Mouse (Mus musculus) stomach, embryonic 16.5 days (tissue): ENCODE measurements around the gene Gm45711. TPM values are rescaled to one million over a fixed set of nuclear protein-coding genes. Genes with fewer than 3 reads are reported as not detected.
A peak's percentile ranks its signal among the peaks of the same experiment; 100 is the strongest.
"Not testable (repeated sequence)": the region's sequence is repeated elsewhere in the genome, so short reads cannot be mapped to it uniquely, and the experiment has no call there.

ENCODE experiments used
- ATAC-seq: fragments of 200-750 bp; cut with Nextera tagmentation; 2 replicates; pipeline ENCODE4 v1.8.0; 2017; ENCODE audit warnings: moderate number of reproducible peaks, moderate TSS enrichment; ENCODE audit not compliant: insufficient read depth, low FRiP score
- H3K27ac ChIP-seq: fragments of 300-500 bp; sonication (generic); 2 replicates; pipeline ENCODE4 v1.5.1; 2014; ENCODE audit warnings: low read length
- H3K27me3 ChIP-seq: fragments of 300-500 bp; sonication (generic); 2 replicates; pipeline ENCODE4 v1.6.1; 2014; ENCODE audit warnings: low read length, control low read depth, mixed read lengths; ENCODE audit not compliant: control insufficient read depth, insufficient read depth
- H3K36me3 ChIP-seq: fragments of 300-500 bp; sonication (generic); 2 replicates; pipeline ENCODE4 v1.6.1; 2014; ENCODE audit warnings: low read length; ENCODE audit not compliant: control insufficient read depth, insufficient read depth
- H3K4me1 ChIP-seq: fragments of 300-500 bp; sonication (generic); 2 replicates; pipeline ENCODE4 v1.6.1; 2014; ENCODE audit warnings: low read length, control low read depth, mixed read lengths; ENCODE audit not compliant: control insufficient read depth, insufficient read depth
- H3K4me2 ChIP-seq: fragments of 300-500 bp; sonication (generic); 2 replicates; pipeline ENCODE4 v1.6.1; 2014; ENCODE audit warnings: low read depth, low read length, mixed read lengths
- H3K4me3 ChIP-seq: fragments of 300-500 bp; sonication (generic); replicated peaks from 2 replicates; pipeline ENCODE4 v1.5.1; 2014; ENCODE audit warnings: mild to moderate bottlenecking, low read length
- H3K9ac ChIP-seq: fragments of 300-500 bp; sonication (generic); 2 replicates; pipeline ENCODE4 v1.6.1; 2014; ENCODE audit warnings: low read length
- H3K9me3 ChIP-seq: fragments of 300-500 bp; sonication (generic); replicated peaks from 2 replicates; pipeline ENCODE4 v1.6.1; 2016; ENCODE audit warnings: low read length, control low read depth; ENCODE audit not compliant: control insufficient read depth
- WGBS: fragments of 180-500 bp; shearing (Covaris S2); extraction: QIAGEN DNeasy Blood & Tissue Kit; methylation state at CpG from one replicate; pipeline ENCODE4 v1.1.7; 2014; 5-methylcytosine and 5-hydroxymethylcytosine counted together
- polyA plus RNA-seq: library from polyadenylated mRNA; unstranded; fragments of >200 nt; fragmentation: Nextera tagmentation; extraction: Ambion mirVana; gene quantifications from 2 replicates; pipeline ENCODE4 v1.2.1, GENCODE M21; 2015

The Gm45711 gene
- polyA plus RNA-seq, 1 experiment from 2014 or later = not detected

DNA sequence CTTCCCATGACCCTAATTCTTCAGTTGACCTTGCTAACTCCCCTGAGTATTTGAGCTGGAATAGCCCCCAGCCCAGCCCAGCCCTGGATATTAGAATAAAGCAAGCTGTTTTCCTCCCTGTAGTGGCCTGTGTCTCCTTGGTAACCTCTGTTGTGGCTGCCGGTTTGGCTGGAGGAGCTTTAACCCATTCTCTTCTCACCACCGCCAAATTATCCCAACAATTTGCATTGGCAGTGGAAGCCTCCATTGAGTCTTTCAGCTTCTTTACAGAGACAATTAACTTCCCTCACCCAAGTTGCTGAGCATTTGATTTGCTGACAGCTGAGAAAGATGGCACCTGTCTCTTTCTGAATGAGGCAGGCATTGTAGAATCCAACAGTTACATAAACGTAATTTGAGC, 8.3 kb downstream of the Gm45711 start:
- not testable (repeated sequence) for H3K4me2 ChIP-seq, H3K4me1 ChIP-seq, H3K9ac ChIP-seq, H3K4me3 ChIP-seq, ATAC-seq, H3K9me3 ChIP-seq, H3K27me3 ChIP-seq, H3K27ac ChIP-seq, H3K36me3 ChIP-seq
- WGBS = 20% methylated on average over 3 of the region's 3 CpGs

DNA sequence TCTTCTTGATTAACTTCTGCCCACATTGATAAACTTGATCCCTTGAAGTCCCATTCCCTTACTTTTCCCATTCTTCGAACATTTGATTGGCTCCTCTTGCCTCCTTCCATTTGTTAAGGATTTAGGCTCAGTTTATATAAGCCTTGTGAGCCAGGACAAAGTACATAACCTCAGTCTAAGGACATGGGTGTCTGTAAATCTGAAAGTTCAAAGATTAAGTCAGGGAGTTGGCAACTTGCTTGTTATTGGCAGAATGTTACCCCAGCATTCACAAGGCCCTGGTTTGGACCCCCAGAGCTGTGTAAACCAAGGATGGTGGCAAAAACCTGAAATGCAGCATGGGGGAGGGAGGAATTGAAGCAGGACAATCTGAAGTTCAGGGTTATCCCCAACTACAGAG, 15.5 kb downstream of the Gm45711 start:
- Histone ChIP-seq H3K4me2 (no peak overlapping the region), H3K27ac (no peak overlapping the region), H3K27me3 (no peaks in the 10 kb centered on the region), H3K9ac (no peak overlapping the region), H3K9me3 (no peaks in the 10 kb centered on the region), H3K36me3 (no peaks in the 10 kb centered on the region), H3K4me1 (no peaks in the 10 kb centered on the region), H3K4me3 (no peak overlapping the region)
- no peak for ATAC-seq
- WGBS = 72% methylated on average over 1 of the region's 1 CpGs

DNA sequence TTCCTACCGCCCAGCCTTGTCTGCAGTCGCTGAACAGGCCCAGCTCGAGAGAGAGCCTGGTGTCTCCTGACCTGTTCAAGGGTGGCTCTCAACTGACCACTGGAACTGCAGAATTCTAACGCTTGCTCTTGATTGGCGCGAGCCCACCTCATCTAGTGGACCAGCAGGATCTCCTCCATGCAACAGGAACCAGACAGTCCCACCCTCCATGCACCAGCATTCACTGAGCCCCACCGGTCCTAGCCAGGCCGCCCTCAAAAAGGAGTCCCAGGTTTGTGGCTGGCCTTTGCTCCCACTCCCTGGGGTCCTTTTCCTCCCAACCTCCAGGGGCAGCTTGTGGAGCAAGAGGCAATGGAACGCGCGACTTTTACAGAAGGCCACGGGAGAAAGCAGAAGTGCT, 16.8 kb downstream of the Gm45711 start, which contains the start of gene Cmtm2a:
Gene Cmtm2a (minus strand): TSS at position 101 of the 400 bp plus-strand sequence.
- H3K27ac ChIP-seq, H3K4me2 ChIP-seq, H3K9ac ChIP-seq, ATAC-seq, H3K4me1 ChIP-seq, H3K36me3 ChIP-seq, H3K4me3 ChIP-seq, H3K27me3 ChIP-seq, H3K9me3 ChIP-seq: not testable (repeated sequence)
- WGBS = 84% methylated on average over 10 of the region's 12 CpGs

DNA sequence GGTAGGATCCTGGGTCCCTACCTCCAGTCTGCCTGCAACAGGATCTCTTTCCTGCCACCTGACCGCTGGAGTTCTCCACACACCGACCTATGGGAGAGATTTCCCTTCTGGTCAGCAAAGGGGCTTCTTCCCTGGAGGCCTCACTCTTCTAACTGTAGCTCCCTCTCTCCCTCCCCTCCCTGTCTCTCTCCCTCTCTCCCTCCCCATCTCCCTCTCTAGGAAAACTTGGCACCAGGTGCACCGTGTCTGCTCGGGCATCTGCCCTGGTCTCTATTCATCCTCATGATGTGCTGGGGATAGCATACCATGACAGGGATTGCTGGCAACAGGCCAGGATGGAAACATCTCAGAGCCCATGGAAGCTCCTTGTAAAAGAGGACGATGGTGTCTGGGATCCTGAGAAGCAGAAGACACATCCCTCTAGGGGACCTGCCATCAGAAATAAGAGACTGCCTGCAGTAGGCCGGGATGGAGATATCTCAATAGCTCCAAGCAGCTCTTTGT, 40.9 kb downstream of the Gm45711 start:
- no peaks in the 10 kb centered on the region for H3K27me3 ChIP-seq
- H3K4me3 ChIP-seq = no peak overlapping the region
- H3K36me3 ChIP-seq = no peaks in the 10 kb centered on the region
- 0 out of 2 replicates have a peak, but pooled peaks have one; percentile 21 for ATAC-seq
- no peaks in the 10 kb centered on the region for H3K9me3 ChIP-seq
- H3K4me1 ChIP-seq = no peaks in the 10 kb centered on the region
- 79% methylated on average over 6 of the region's 6 CpGs for WGBS
- H3K4me2 ChIP-seq = no peak overlapping the region
- H3K9ac ChIP-seq = no peak overlapping the region
- H3K27ac ChIP-seq = no peak overlapping the region

DNA sequence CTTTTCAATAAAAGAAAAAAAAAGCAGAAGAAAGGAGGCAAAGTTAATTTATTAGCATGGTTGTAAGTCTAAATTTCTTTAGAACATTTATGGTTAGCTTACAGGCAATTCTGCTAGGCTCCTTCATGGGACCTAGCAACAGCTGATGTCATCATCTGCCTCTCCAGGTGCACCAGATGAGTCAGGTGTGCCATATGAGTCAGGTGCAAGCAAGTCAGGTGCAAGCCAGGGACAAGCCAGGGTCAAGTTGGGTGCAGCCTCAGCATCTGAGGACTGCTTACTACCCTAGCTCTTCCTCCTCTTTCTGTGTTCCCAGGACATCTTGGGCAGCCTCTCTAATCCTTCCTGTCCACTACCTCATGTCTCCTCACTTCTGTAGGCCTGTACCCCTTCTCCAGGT, 41.5 kb downstream of the Gm45711 start:
- peak; percentile 37; the same call in 1 of the 2 replicates for ATAC-seq
- no peak overlapping the region for H3K4me3 ChIP-seq
- H3K27me3 ChIP-seq = no peaks in the 10 kb centered on the region
- no peaks in the 10 kb centered on the region for H3K4me1 ChIP-seq
- H3K9ac ChIP-seq = no peak overlapping the region
- no peak overlapping the region for H3K4me2 ChIP-seq
- no peak overlapping the region for H3K27ac ChIP-seq
- peaks cover 3% of the 10 kb centered on the region; the same call in 1 of the 2 replicates for H3K36me3 ChIP-seq
- no peaks in the 10 kb centered on the region for H3K9me3 ChIP-seq

DNA sequence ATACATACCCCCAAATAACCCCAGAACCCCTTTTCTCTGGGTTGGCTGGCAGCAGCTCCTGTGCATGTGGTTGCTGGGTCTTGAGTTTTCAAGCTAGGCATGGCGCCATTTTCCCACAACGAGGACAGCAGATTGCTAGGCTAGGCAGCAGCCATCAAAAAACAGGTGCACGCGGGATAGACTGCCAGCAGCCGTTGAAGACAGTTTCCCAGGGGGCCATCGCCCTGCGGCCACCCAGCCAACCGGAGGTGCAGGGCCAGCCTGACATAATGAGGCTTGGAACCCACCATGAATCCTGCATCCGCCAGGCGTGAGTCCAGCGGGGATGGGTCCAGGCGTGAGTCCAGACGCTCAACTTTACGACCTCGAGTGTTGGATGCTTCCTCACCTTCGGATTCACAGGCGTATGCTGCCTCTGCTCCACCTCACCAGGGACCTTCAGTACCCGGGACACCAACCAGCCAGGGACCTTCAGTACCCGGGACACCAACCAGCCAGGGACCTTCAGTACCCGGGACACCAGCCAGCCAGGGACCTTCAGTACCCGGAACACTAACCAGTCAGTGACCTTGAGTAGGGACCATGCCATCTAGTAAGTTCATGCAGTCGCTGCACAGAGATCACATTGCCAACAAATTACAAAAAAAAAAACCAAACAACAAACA, 45.5 kb downstream of the Gm45711 start:
- WGBS = 95% methylated on average over 22 of the region's 22 CpGs
- not testable (repeated sequence) for ATAC-seq, H3K4me3 ChIP-seq, H3K4me1 ChIP-seq, H3K9me3 ChIP-seq, H3K36me3 ChIP-seq, H3K4me2 ChIP-seq, H3K27ac ChIP-seq, H3K27me3 ChIP-seq, H3K9ac ChIP-seq

DNA sequence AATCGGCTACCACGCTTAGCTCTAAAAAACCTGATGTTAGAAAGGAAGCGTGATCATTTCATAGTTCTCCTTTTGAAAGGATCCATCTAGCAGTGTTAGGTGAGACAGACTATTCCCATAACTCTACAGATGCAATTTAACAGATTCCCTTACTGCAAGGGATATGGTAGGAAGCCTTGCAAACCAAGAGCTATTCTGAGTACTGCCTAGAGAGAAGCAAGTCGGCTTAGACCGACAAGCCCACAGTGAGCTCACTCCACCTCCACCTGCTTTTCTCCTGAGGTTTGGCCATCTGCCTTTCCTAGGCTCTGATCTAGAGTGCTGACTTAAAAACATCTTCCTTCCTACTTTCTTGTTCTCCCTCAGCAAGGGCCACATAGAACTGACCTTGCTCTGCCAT, 48.1 kb downstream of the Gm45711 start:
- not testable (repeated sequence) for H3K9me3 ChIP-seq, H3K4me3 ChIP-seq, ATAC-seq, H3K27ac ChIP-seq, H3K27me3 ChIP-seq, H3K9ac ChIP-seq, H3K4me1 ChIP-seq, H3K4me2 ChIP-seq
- peaks cover 19% of the 10 kb centered on the region for H3K36me3 ChIP-seq
- WGBS = 90% methylated on average over 5 of the region's 5 CpGs

DNA sequence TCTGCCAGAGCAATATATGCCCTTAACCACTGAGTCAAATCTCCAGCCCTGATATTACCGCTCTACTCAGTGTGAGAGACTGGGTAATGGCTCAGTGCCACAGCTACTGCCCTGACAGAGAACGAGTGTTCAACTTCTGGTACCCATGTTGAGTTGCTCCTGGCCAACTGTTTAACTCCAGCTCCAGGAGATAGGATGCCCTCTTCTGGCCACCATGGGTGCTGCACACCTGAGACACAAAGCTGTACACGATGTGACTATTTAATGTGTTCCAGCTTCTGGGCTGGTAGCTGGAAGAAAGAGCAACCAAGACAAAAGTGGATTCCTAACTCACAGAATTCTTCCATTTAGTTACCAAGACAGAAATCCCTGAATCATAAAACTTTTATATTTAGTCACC, 56.9 kb downstream of the Gm45711 start:
- Histone ChIP-seq H3K4me2 (no peak overlapping the region), H3K27me3 (no peaks in the 10 kb centered on the region), H3K36me3 (peaks cover 5% of the 10 kb centered on the region), H3K4me3 (no peak overlapping the region), H3K27ac (no peak overlapping the region), H3K4me1 (peaks cover 7% of the 10 kb centered on the region; the same call in 1 of the 2 replicates), H3K9ac (no peak overlapping the region), H3K9me3 (no peaks in the 10 kb centered on the region)
- ATAC-seq = no peak
- 96% methylated on average over 3 of the region's 3 CpGs for WGBS

DNA sequence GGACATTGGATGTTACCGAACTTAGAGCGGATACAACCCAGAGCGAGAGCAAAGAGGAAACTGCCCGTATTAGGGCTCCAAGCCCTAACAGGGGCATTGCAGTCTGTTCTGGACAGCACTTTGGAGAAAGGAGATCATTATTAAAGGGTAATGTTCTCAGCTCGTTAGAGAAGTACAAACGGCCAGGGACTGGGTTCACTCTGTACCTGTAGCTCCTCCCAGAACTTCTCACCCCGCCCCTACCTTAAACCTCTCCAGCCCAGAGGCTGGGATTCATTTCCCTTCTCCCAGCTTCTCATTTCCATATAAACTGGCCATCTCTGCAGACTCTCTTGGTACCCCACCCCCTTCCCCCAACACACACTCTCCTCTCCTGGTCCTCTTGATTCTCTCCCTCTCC, 58.4 kb downstream of the Gm45711 start:
- H3K4me2 ChIP-seq = peak overlapping the region; percentile 68
- under 1% methylated on average over 7 of the region's 7 CpGs for whole genome bisulfite sequencing

More for the DNA sequence above, 58.4 kb downstream of the Gm45711 start:
- Histone ChIP-seq H3K27me3 (no peaks in the 10 kb centered on the region), H3K9ac (peak overlapping the region; percentile 78), H3K36me3 (no peaks in the 10 kb centered on the region), H3K27ac (peak overlapping the region; percentile 94), H3K4me1 (peaks cover 20% of the 10 kb centered on the region), H3K9me3 (no peaks in the 10 kb centered on the region), H3K4me3 (peak overlapping the region; percentile 72)
- ATAC-seq = no peak
